Mouse (Mus musculus) erythroid progenitor cell, adult 5-6 weeks (primary cell): ENCODE data around the gene Wdr20rt. TPM values are rescaled to one million over a fixed set of nuclear protein-coding genes. Genes with fewer than 3 reads are reported as not detected.
"Not testable (repeated sequence)": the region's sequence is repeated elsewhere in the genome, so short reads cannot be mapped to it uniquely, and the experiment has no call there.

Source experiments
- ATAC-seq: replicated peaks from 2 replicates; pipeline ENCODE4 v1.8.0; 2016; ENCODE audit warnings: moderate number of reproducible peaks, mild to moderate bottlenecking, moderate TSS enrichment, inconsistent platforms; ENCODE audit not compliant: poor library complexity, low FRiP score, severe bottlenecking
- total RNA-seq, 2 experiments: library from RNA; stranded (forward) in 1 of 2; stranded (reverse) in 1 of 2; fragments of 150-400 nt in 1 of 2; fragments of 186-747, 209-891 nt in 1 of 2; gene quantifications; 2 replicates each; pipeline versions ENCODE4 v1.2.3 to v1.2.4; 2015 to 2017; ENCODE audit warnings: low replicate concordance in 2 of 2

Gene Wdr20rt
- total RNA-seq (2015; ENCODE audit: low replicate concordance) (not detected in 2 replicates), total RNA-seq (2017; ENCODE audit: low replicate concordance) (not detected in 2 replicates)

- no peak for ATAC-seq
These were observed at the start of gene Wdr20rt for GRCm38 (mm10) chr12:65225467-65225945. Wdr20rt (plus strand) TSS chr12:65225517.

- no peak for ATAC-seq
These were observed 38.0 kb upstream of the Wdr20rt start for GRCm38 (mm10) chr12:65187365-65187764.

- ATAC-seq: no peak
These were observed 36.1 kb upstream of the Wdr20rt start for GRCm38 (mm10) chr12:65189213-65189612.

- ATAC-seq: no peak
These were observed 31.2 kb upstream of the Wdr20rt start for GRCm38 (mm10) chr12:65194003-65194530.

- ATAC-seq: no peak
These were observed 23.5 kb upstream of the Wdr20rt start for GRCm38 (mm10) chr12:65201812-65202211.

GRCm38 (mm10) chr12:65206431-65206830 is 18.9 kb upstream of the Wdr20rt start:
- ATAC-seq: no peak

- ATAC-seq: no peak
These were observed 8.9 kb upstream of the Wdr20rt start for GRCm38 (mm10) chr12:65216404-65216840.

- ATAC-seq: no peak
These were observed 3.3 kb downstream of the Wdr20rt start for GRCm38 (mm10) chr12:65228628-65229027.

GRCm38 (mm10) chr12:65229041-65229440 is 3.7 kb downstream of the Wdr20rt start:
- ATAC-seq: no peak

GRCm38 (mm10) chr12:65232801-65233200 is 7.5 kb downstream of the Wdr20rt start:
- ATAC-seq: not testable (repeated sequence)

GRCm38 (mm10) chr12:65250116-65250738 is 24.9 kb downstream of the Wdr20rt start:
- ATAC-seq: no peak

- ATAC-seq: no peak
These were observed 31.6 kb downstream of the Wdr20rt start for GRCm38 (mm10) chr12:65256887-65257286.

GRCm38 (mm10) chr12:65258212-65259138 is 33.2 kb downstream of the Wdr20rt start:
- no peak for ATAC-seq

GRCm38 (mm10) chr12:65259139-65260111 is 34.1 kb downstream of the Wdr20rt start:
- ATAC-seq: no peak

- ATAC-seq: no peak
These were observed 43.1 kb downstream of the Wdr20rt start for GRCm38 (mm10) chr12:65268311-65268984.

- no peak for ATAC-seq
These were observed 44.1 kb downstream of the Wdr20rt start for GRCm38 (mm10) chr12:65269406-65269805.

- ATAC-seq: no peak
These were observed 48.5 kb downstream of the Wdr20rt start for GRCm38 (mm10) chr12:65273807-65274206.
